Mouse (Mus musculus): ENCODE data around the gene Fam71a. TPM values are rescaled to one million over a fixed set of nuclear protein-coding genes. Genes with fewer than 3 reads are reported as not detected.

The Fam71a gene
- polyA plus RNA-seq, 1 experiment, result not detected

GRCm38 (mm10) chr1:191192213-191192612 is 27.6 kb upstream of the Fam71a start:
- no peaks in the 10 kb centered on the region for H3K36me3 ChIP-seq (ENCODE audit: control insufficient read depth, insufficient read depth)
- H3K79me2 ChIP-seq (ENCODE audit: control insufficient read depth, insufficient read depth), result no peaks in the 10 kb centered on the region
- no peak overlapping the region for H3ac ChIP-seq (ENCODE audit: control insufficient read depth, insufficient read length, low read depth)
- H3K4me3 ChIP-seq (ENCODE audit: insufficient read depth, poor library complexity, severe bottlenecking), result no peak overlapping the region
- no peaks in the 10 kb centered on the region for H3K79me3 ChIP-seq (ENCODE audit: low read depth)
- peaks cover 20% of the 10 kb centered on the region for H3K27me3 ChIP-seq (ENCODE audit: control insufficient read depth, insufficient read depth, insufficient read length)
- TF ChIP-seq MYOG (IDR thresholded peaks at IDR 0.05; ENCODE audit: control insufficient read depth, extremely low read depth, insufficient read length), result no peak
- no peak for TF ChIP-seq CTCF (IDR thresholded peaks at IDR 0.05; ENCODE audit: control insufficient read depth, insufficient read depth, insufficient read length)
- no peak for TF ChIP-seq MYOD1 (IDR thresholded peaks at IDR 0.05; ENCODE audit: control insufficient read depth, insufficient read length, low read depth)
- no peak for TF ChIP-seq MAX (IDR thresholded peaks at IDR 0.05)
- no peak for TF ChIP-seq USF1 (IDR thresholded peaks at IDR 0.05; ENCODE audit: low read depth)
- TF ChIP-seq FOSL1 (IDR thresholded peaks at IDR 0.05; ENCODE audit: insufficient read depth, low read length, poor library complexity, severe bottlenecking), result no peak
- TF ChIP-seq CEBPB (IDR thresholded peaks at IDR 0.05; ENCODE audit: low read depth), result no peak

- H3K79me3 ChIP-seq (ENCODE audit: low read depth), result no peaks in the 10 kb centered on the region
- no peaks in the 10 kb centered on the region for H3K36me3 ChIP-seq (ENCODE audit: control insufficient read depth, insufficient read depth)
- H3K79me2 ChIP-seq (ENCODE audit: control insufficient read depth, insufficient read depth), result no peaks in the 10 kb centered on the region
- no peak overlapping the region for H3ac ChIP-seq (ENCODE audit: control insufficient read depth, insufficient read length, low read depth)
- TF ChIP-seq USF1 (IDR thresholded peaks at IDR 0.05; ENCODE audit: low read depth) (no peak), MYOG (IDR thresholded peaks at IDR 0.05; ENCODE audit: control insufficient read depth, extremely low read depth, insufficient read length) (no peak), FOSL1 (IDR thresholded peaks at IDR 0.05; ENCODE audit: insufficient read depth, low read length, poor library complexity, severe bottlenecking) (no peak), CEBPB (IDR thresholded peaks at IDR 0.05; ENCODE audit: low read depth) (no peak), MYOD1 (IDR thresholded peaks at IDR 0.05; ENCODE audit: control insufficient read depth, insufficient read length, low read depth) (no peak), MAX (IDR thresholded peaks at IDR 0.05) (no peak)
- H3K27me3 ChIP-seq (ENCODE audit: control insufficient read depth, insufficient read depth, insufficient read length), result peaks cover 35% of the 10 kb centered on the region
- no peak overlapping the region for H3K4me3 ChIP-seq (ENCODE audit: insufficient read depth, poor library complexity, severe bottlenecking)
Measured at GRCm38 (mm10) chr1:191189671-191190372, 25.2 kb upstream of the Fam71a start.

- Histone ChIP-seq H3K79me2 (ENCODE audit: control insufficient read depth, insufficient read depth) (no peaks in the 10 kb centered on the region), H3ac (ENCODE audit: control insufficient read depth, insufficient read length, low read depth) (no peak overlapping the region), H3K27me3 (ENCODE audit: control insufficient read depth, insufficient read depth, insufficient read length) (peaks cover 38% of the 10 kb centered on the region), H3K79me3 (ENCODE audit: low read depth) (no peaks in the 10 kb centered on the region), H3K36me3 (ENCODE audit: control insufficient read depth, insufficient read depth) (no peaks in the 10 kb centered on the region), H3K4me3 (ENCODE audit: insufficient read depth, poor library complexity, severe bottlenecking) (no peak overlapping the region)
- no peak for TF ChIP-seq CTCF (IDR thresholded peaks at IDR 0.05; ENCODE audit: control insufficient read depth, insufficient read depth, insufficient read length)
Measured at GRCm38 (mm10) chr1:191186386-191186770, 21.8 kb upstream of the Fam71a start.

GRCm38 (mm10) chr1:191185761-191186385 is 21.3 kb upstream of the Fam71a start:
- peaks cover 38% of the 10 kb centered on the region for H3K27me3 ChIP-seq (ENCODE audit: control insufficient read depth, insufficient read depth, insufficient read length)

GRCm38 (mm10) chr1:191184841-191185251 is 20.2 kb upstream of the Fam71a start:
- H3K79me3 ChIP-seq (ENCODE audit: low read depth), result no peaks in the 10 kb centered on the region
- no peaks in the 10 kb centered on the region for H3K79me2 ChIP-seq (ENCODE audit: control insufficient read depth, insufficient read depth)
- H3ac ChIP-seq (ENCODE audit: control insufficient read depth, insufficient read length, low read depth), result peak overlapping the region; percentile 22
- no peak for TF ChIP-seq MAX (IDR thresholded peaks at IDR 0.05)
- no peak for TF ChIP-seq CEBPB (IDR thresholded peaks at IDR 0.05; ENCODE audit: low read depth)
- no peak for TF ChIP-seq MYOD1 (IDR thresholded peaks at IDR 0.05; ENCODE audit: control insufficient read depth, insufficient read length, low read depth)
- TF ChIP-seq FOSL1 (IDR thresholded peaks at IDR 0.05; ENCODE audit: insufficient read depth, low read length, poor library complexity, severe bottlenecking), result no peak
- no peak overlapping the region for H3K4me3 ChIP-seq (ENCODE audit: insufficient read depth, poor library complexity, severe bottlenecking)
- H3K27me3 ChIP-seq (ENCODE audit: control insufficient read depth, insufficient read depth, insufficient read length), result peaks cover 32% of the 10 kb centered on the region
- H3K36me3 ChIP-seq (ENCODE audit: control insufficient read depth, insufficient read depth), result no peaks in the 10 kb centered on the region

More at GRCm38 (mm10) chr1:191185761-191186385, 21.3 kb upstream of the Fam71a start:
- Histone ChIP-seq H3K36me3 (ENCODE audit: control insufficient read depth, insufficient read depth) (no peaks in the 10 kb centered on the region), H3K4me3 (ENCODE audit: insufficient read depth, poor library complexity, severe bottlenecking) (no peak overlapping the region), H3K79me2 (ENCODE audit: control insufficient read depth, insufficient read depth) (no peaks in the 10 kb centered on the region), H3K79me3 (ENCODE audit: low read depth) (no peaks in the 10 kb centered on the region), H3ac (ENCODE audit: control insufficient read depth, insufficient read length, low read depth) (no peak overlapping the region)
- TF ChIP-seq CEBPB (IDR thresholded peaks at IDR 0.05; ENCODE audit: low read depth) (no peak), USF1 (IDR thresholded peaks at IDR 0.05; ENCODE audit: low read depth) (no peak), MAX (IDR thresholded peaks at IDR 0.05) (no peak), CTCF (IDR thresholded peaks at IDR 0.05; ENCODE audit: control insufficient read depth, insufficient read depth, insufficient read length) (no peak), FOSL1 (IDR thresholded peaks at IDR 0.05; ENCODE audit: insufficient read depth, low read length, poor library complexity, severe bottlenecking) (no peak), MYOG (IDR thresholded peaks at IDR 0.05; ENCODE audit: control insufficient read depth, extremely low read depth, insufficient read length) (no peak), MYOD1 (IDR thresholded peaks at IDR 0.05; ENCODE audit: control insufficient read depth, insufficient read length, low read depth) (no peak)
